Mouse (Mus musculus) megakaryocyte-erythroid progenitor cell, adult 5-6 weeks (primary cell): ENCODE results near the gene Plekhg6. TPM values are rescaled to one million over a fixed set of nuclear protein-coding genes. Genes with fewer than 3 reads are reported as not detected.

Experiments used
- ATAC-seq: replicated peaks from 2 replicates; pipeline ENCODE4 v1.8.0; 2016; ENCODE audit warnings: mild to moderate bottlenecking, inconsistent platforms; ENCODE audit not compliant: severe bottlenecking, poor library complexity, low FRiP score, low TSS enrichment
- total RNA-seq, 2 experiments: library from RNA; stranded (forward) in 1 of 2; stranded (reverse) in 1 of 2; fragments of 200-1000, 215-1000 nt in 1 of 2; fragments of >200 nt in 1 of 2; fragmentation: Nextera tagmentation in 1 of 2; gene quantifications; 2 replicates each; pipeline ENCODE4 v1.2.3; 2014 to 2017

Plekhg6 gene
- total RNA-seq, 2 experiments from 2014 or later: not detected

- no peak for ATAC-seq
Measured at GRCm38 (mm10) chr6:125334356-125334755, 46.2 kb downstream of the Plekhg6 start.

GRCm38 (mm10) chr6:125333112-125333899 is 47.3 kb downstream of the Plekhg6 start:
- no peak for ATAC-seq

- ATAC-seq: peak; percentile 79
Measured at GRCm38 (mm10) chr6:125330626-125331326, 49.8 kb downstream of the Plekhg6 start.

- 0 out of 2 replicates have a peak, but pooled peaks have one; percentile 47 for ATAC-seq
Measured at GRCm38 (mm10) chr6:125328243-125328642, 52.4 kb downstream of the Plekhg6 start.

- no peak for ATAC-seq
Measured at GRCm38 (mm10) chr6:125325337-125325736, 55.3 kb downstream of the Plekhg6 start.

- ATAC-seq: no peak
Measured at GRCm38 (mm10) chr6:125323547-125323946, 57.0 kb downstream of the Plekhg6 start.

- no peak for ATAC-seq
Measured at GRCm38 (mm10) chr6:125322794-125323193, 57.8 kb downstream of the Plekhg6 start.

GRCm38 (mm10) chr6:125321114-125321855 is 59.3 kb downstream of the Plekhg6 start:
- no peak for ATAC-seq

- no peak for ATAC-seq
Measured at GRCm38 (mm10) chr6:125320323-125320722, 60.3 kb downstream of the Plekhg6 start, which contains the start of gene Scnn1a. Scnn1a (plus strand) TSS chr6:125320659.

- ATAC-seq: no peak
Measured at GRCm38 (mm10) chr6:125319919-125320296, 60.7 kb downstream of the Plekhg6 start.

GRCm38 (mm10) chr6:125318981-125319918 is 61.3 kb downstream of the Plekhg6 start:
- ATAC-seq: no peak

- ATAC-seq: no peak
Measured at GRCm38 (mm10) chr6:125317077-125317476, 63.5 kb downstream of the Plekhg6 start.

GRCm38 (mm10) chr6:125314746-125315145 is 65.8 kb downstream of the Plekhg6 start:
- no peak for ATAC-seq

- ATAC-seq: 0 out of 2 replicates have a peak, but pooled peaks have one; percentile 24
Measured at GRCm38 (mm10) chr6:125314231-125314563, 66.4 kb downstream of the Plekhg6 start.

GRCm38 (mm10) chr6:125313546-125314230 is 66.9 kb downstream of the Plekhg6 start, which contains the start of gene Ltbr:
Ltbr (minus strand) TSS chr6:125313885.
- peak; percentile 76 for ATAC-seq
